Mouse (Mus musculus): ENCODE measurements at regions not wholly inside any gene's neighbourhood (a gene's known extent, or its start where the extent isn't known, plus 50 kb on each side); places are given as distances from the start of the nearest gene placed in this dataset.

- Histone ChIP-seq H3K27me3 (ENCODE audit: insufficient read depth, low read length) (no peaks in the 10 kb centered on the region), H3K4me2 (ENCODE audit: low read depth, low read length) (no peak overlapping the region), H3K4me1 (ENCODE audit: insufficient read depth, low read length) (peaks cover 22% of the 10 kb centered on the region), H3K36me3 (ENCODE audit: insufficient read depth, low read length) (no peaks in the 10 kb centered on the region), H3K4me3 (ENCODE audit: low read length) (no peak overlapping the region), H3K27ac (no peak overlapping the region), H3K9me3 (ENCODE audit: low read length) (no peaks in the 10 kb centered on the region), H3K9ac (replicated peaks; ENCODE audit: low read length) (no peak overlapping the region)
- no peak for TF ChIP-seq CTCF (IDR thresholded peaks at IDR 0.05; ENCODE audit: low read depth)
- no peak for ATAC-seq
- WGBS: 85% methylated on average over 1 of the region's 1 CpGs
- no peak for DNase-seq (ENCODE audit: low spot score)
Observed at GRCm38 (mm10) chr16:30787351-30787750, 187.8 kb downstream of the Fam43a start.

GRCm38 (mm10) chr16:30788321-30788781 is 188.8 kb downstream of the Fam43a start:
- DNase-seq (ENCODE audit: low spot score): no peak

GRCm38 (mm10) chr16:30788944-30789781 is 189.6 kb downstream of the Fam43a start:
- Histone ChIP-seq H3K27me3 (ENCODE audit: insufficient read depth, low read length) (no peaks in the 10 kb centered on the region), H3K9ac (replicated peaks; ENCODE audit: low read length) (no peak overlapping the region), H3K36me3 (ENCODE audit: insufficient read depth, low read length) (no peaks in the 10 kb centered on the region), H3K4me3 (ENCODE audit: low read length) (no peak overlapping the region), H3K9me3 (ENCODE audit: low read length) (no peaks in the 10 kb centered on the region), H3K4me1 (ENCODE audit: insufficient read depth, low read length) (peaks cover 22% of the 10 kb centered on the region), H3K4me2 (ENCODE audit: low read depth, low read length) (no peak overlapping the region), H3K27ac (no peak overlapping the region)
- ATAC-seq (no peak), DNase-seq (ENCODE audit: low spot score) (no peak)
- 79% methylated on average over 15 of the region's 15 CpGs for WGBS
- no peak for TF ChIP-seq CTCF (IDR thresholded peaks at IDR 0.05; ENCODE audit: low read depth)

More at GRCm38 (mm10) chr16:30788321-30788781, 188.8 kb downstream of the Fam43a start:
- ATAC-seq: no peak
- no peaks in the 10 kb centered on the region for H3K36me3 ChIP-seq (ENCODE audit: insufficient read depth, low read length)
- TF ChIP-seq CTCF (IDR thresholded peaks at IDR 0.05; ENCODE audit: low read depth): no peak
- WGBS: 81% methylated on average over 11 of the region's 11 CpGs
- no peak overlapping the region for H3K9ac ChIP-seq (replicated peaks; ENCODE audit: low read length)
- no peak overlapping the region for H3K4me3 ChIP-seq (ENCODE audit: low read length)
- H3K4me2 ChIP-seq (ENCODE audit: low read depth, low read length): no peak overlapping the region
- no peaks in the 10 kb centered on the region for H3K9me3 ChIP-seq (ENCODE audit: low read length)
- H3K4me1 ChIP-seq (ENCODE audit: insufficient read depth, low read length): peaks cover 22% of the 10 kb centered on the region
- H3K27me3 ChIP-seq (ENCODE audit: insufficient read depth, low read length): no peaks in the 10 kb centered on the region
- H3K27ac ChIP-seq: no peak overlapping the region

- Histone ChIP-seq H3K9me3 (ENCODE audit: low read length) (no peaks in the 10 kb centered on the region), H3K36me3 (ENCODE audit: insufficient read depth, low read length) (no peaks in the 10 kb centered on the region), H3K4me1 (ENCODE audit: insufficient read depth, low read length) (peaks cover 22% of the 10 kb centered on the region), H3K4me3 (ENCODE audit: low read length) (no peak overlapping the region), H3K27me3 (ENCODE audit: insufficient read depth, low read length) (no peaks in the 10 kb centered on the region), H3K4me2 (ENCODE audit: low read depth, low read length) (no peak overlapping the region), H3K27ac (peak overlapping the region; percentile 68), H3K9ac (replicated peaks; ENCODE audit: low read length) (no peak overlapping the region)
- WGBS: 40% methylated on average over 3 of the region's 3 CpGs
- ATAC-seq (peak; percentile 54; the same call in 1 of the 2 replicates), DNase-seq (ENCODE audit: low spot score) (peak; percentile 62)
- TF ChIP-seq CTCF (IDR thresholded peaks at IDR 0.05; ENCODE audit: low read depth): no peak
Observed at GRCm38 (mm10) chr16:30790036-30790435, 190.5 kb downstream of the Fam43a start.

DNA sequence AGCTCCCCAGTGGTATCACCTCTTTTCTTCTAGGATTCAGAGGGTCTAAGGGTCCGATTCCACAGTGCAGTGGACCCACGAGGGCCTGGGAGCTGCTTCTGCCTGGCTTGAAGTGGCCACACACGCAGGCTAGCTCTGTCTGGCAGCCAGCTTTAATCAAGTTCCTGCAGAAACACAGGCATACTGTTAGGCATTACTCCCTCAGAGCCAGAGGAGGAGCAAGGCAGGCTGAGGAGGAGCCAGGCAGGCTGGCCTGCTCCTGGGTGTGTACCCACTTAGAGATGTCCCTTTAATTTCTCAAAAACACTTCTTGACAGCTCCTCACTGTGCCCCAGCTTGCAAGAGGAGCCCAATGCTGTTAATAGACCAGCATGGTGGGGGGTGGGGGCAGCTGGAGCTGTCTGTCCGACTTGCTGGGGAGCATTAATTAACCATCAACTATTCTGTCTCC is 191.1 kb downstream of the Fam43a start:
- no peaks in the 10 kb centered on the region for H3K27me3 ChIP-seq (ENCODE audit: insufficient read depth, low read length)
- WGBS: 13% methylated on average over 4 of the region's 4 CpGs
- H3K4me2 ChIP-seq (ENCODE audit: low read depth, low read length): no peak overlapping the region
- DNase-seq (ENCODE audit: low spot score): peak; percentile 62
- peak; percentile 84 for ATAC-seq
- peak; percentile 17; the same call in 1 of the 2 replicates for TF ChIP-seq CTCF (IDR thresholded peaks at IDR 0.05; ENCODE audit: low read depth)
- H3K4me1 ChIP-seq (ENCODE audit: insufficient read depth, low read length): peaks cover 22% of the 10 kb centered on the region
- peak overlapping the region; percentile 68 for H3K27ac ChIP-seq
- H3K36me3 ChIP-seq (ENCODE audit: insufficient read depth, low read length): no peaks in the 10 kb centered on the region
- H3K9ac ChIP-seq (replicated peaks; ENCODE audit: low read length): no peak overlapping the region
- no peaks in the 10 kb centered on the region for H3K9me3 ChIP-seq (ENCODE audit: low read length)
- H3K4me3 ChIP-seq (ENCODE audit: low read length): no peak overlapping the region

DNA sequence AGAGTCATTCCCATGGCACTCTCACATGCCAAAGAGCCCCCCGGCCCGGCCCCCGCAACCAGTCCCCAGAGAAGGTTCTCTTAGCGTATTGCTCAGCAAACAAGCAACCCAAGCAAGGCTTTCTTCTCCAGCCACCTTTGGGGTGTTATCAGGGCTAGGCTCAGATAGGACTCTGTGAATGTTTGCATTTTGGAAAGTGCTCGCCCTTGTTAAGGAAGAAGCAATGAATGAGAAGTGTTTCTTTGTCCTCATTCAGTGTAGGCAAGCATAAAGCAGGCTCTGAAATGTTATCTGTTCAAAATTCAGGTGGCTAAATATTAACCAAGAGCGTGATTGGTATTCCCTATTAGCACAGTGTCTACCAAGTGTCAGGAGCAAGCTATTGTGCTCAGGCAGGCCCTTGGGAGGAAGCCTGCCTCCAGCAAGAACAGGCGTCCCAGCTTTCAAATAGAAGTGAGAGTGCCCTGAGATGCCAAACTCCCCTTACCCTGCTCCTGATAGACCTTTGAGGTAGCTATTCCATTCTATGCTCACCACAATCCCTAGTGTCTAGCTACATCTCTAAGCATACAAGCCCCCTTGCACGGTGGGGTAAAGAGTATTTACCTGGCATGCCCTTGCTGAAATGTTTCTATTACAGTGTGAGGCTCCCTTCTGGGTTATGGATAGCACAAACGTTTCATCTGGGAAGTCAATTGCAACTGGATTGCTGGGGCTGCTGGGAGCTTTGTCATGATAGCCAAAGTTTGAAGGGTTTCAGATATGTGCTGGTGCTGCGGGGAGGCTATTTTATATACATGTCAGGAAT is 191.7 kb downstream of the Fam43a start:
- no peak overlapping the region for H3K9ac ChIP-seq (replicated peaks; ENCODE audit: low read length)
- no peak for DNase-seq (ENCODE audit: low spot score)

More for the DNA sequence above, 191.7 kb downstream of the Fam43a start:
- Histone ChIP-seq H3K27me3 (ENCODE audit: insufficient read depth, low read length) (no peaks in the 10 kb centered on the region), H3K4me1 (ENCODE audit: insufficient read depth, low read length) (peaks cover 22% of the 10 kb centered on the region), H3K9me3 (ENCODE audit: low read length) (no peaks in the 10 kb centered on the region), H3K27ac (no peak overlapping the region; the same call in 1 of the 2 replicates), H3K36me3 (ENCODE audit: insufficient read depth, low read length) (no peaks in the 10 kb centered on the region), H3K4me3 (ENCODE audit: low read length) (no peak overlapping the region), H3K4me2 (ENCODE audit: low read depth, low read length) (no peak overlapping the region)
- no peak for TF ChIP-seq CTCF (IDR thresholded peaks at IDR 0.05; ENCODE audit: low read depth)
- 64% methylated on average over 10 of the region's 10 CpGs for WGBS
- ATAC-seq: no peak

Data from hindbrain, postnatal 0 days (tissue).